Mouse (Mus musculus): ENCODE results near the gene Hpse.

GRCm38 (mm10) chr5:100656352-100656751, 63.2 kb downstream of the Hpse start:
- TF ChIP-seq CTCF (IDR thresholded peaks at IDR 0.05; ENCODE audit: low read depth, low read length) = no peak
- TF ChIP-seq POLR2A (IDR thresholded peaks at IDR 0.05; ENCODE audit: borderline replicate concordance, low read depth, low read length) = no peak

All from bone marrow macrophage, adult 2 months (primary cell).